In the genomic region with DNA sequence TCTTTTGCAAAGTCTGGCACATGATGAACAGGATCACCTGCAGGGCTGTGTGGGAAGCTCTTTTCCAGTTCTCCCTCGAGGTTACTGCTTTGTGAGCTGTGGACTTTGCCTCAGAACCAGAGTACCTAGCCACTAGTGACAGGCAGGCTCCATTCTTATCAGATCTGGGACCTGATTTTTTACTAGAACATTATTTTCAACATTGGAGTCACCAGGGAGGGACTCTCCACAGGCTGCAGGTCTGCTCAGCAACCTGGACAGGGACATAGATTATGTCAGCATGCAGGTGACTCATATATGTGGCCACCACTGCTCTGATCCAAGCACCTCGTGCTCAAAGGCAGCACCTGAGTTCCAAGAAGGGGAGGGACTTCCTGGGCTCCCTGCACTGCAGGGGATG, we compare ENCODE assay signal across 13 mouse cellular contexts.
"Had no signal": no experiment of that assay in that cellular context is flagged by ENCODE, and none has a peak within 500 bp of the region (broad histone marks: within the 10 kb centered on the region; RNA-seq: fewer than 3 reads in every experiment).

No protein-coding gene starts in this region.

- H3K4me3 ChIP-seq: layer of hippocampus, adult 2 months; limb, embryonic 10.5 days; myocyte; neural tube, embryonic 15.5 days had no signal

- ATAC-seq: hindbrain, postnatal 0 days had no signal

- DNase-seq: kidney, postnatal 10 days; kidney, postnatal 4 days; lung, adult 18-20 months; midbrain, embryonic 14.5 days; right cerebral cortex, adult 18-20 months; right cerebral cortex, postnatal 25 days; thymus, adult 2 months; thymus, postnatal 25 days had no signal

- H3K27ac ChIP-seq: hindbrain, postnatal 0 days; layer of hippocampus, adult 2 months; limb, embryonic 10.5 days; neural tube, embryonic 15.5 days had no signal

- H3K27me3 ChIP-seq: neural tube, embryonic 15.5 days had no signal

- H3K4me2 ChIP-seq: neural tube, embryonic 15.5 days had no signal

- H3K9ac ChIP-seq: neural tube, embryonic 15.5 days had no signal

- H3K9me3 ChIP-seq: limb, embryonic 10.5 days; neural tube, embryonic 15.5 days had no signal
